Mouse (Mus musculus) R1 (cell line): ENCODE measurements around the gene Pacsin2.

Experiments
- DNase-seq: peaks from one replicate; pipeline ENCODE4 v3.0.0-alpha.2; 2018; ENCODE audit warnings: low read depth, low spot score

The Pacsin2 gene

DNA sequence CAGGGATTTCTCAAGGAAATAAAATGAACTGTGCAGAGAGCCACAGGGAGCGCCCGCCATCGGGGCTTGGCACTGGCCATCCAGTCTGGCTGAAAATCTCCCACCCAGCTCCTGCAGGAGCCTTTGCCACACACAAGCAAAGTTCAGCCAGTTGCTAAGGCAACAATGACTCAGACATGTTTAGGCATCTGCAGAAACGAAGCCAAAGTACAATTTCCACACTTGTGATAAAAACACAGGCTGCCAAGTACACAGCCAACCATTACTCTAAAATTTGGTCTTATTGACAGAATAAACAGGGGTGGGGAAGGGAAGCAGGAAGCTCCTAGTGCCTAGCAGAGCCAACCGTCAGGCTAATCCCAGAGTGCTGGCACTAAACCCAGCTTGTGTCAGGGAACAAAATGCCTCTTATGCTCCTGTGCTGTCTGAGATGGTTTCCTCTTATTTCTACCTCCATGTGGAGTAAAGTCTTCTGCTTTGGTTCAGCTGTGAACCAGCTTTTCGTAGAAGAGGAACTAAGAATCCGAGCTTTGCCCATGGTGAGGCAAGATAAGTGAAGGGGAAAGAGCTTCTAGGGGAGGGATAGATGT is 12.7 kb downstream of the Pacsin2 start:
- DNase-seq, result no peak

DNA sequence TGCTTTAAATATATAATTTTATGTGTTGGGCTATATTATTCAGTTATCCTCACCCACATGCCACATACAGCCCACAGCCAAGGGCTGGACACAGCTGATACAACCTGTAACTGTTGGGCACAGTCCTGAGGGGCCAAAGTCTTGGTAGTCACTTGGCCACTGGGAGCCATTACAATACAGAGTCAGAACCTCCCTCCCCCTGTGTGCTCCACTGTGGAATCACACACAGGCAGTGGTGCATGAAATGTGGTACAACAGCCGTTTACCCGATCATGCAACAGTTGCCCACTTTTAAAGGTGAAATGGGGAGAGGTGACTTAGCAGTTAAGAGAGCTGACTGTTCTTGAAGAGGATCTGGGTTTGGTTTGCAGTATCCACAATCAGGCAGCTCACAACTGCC is 14.4 kb downstream of the Pacsin2 start:
- no peak for DNase-seq

DNA sequence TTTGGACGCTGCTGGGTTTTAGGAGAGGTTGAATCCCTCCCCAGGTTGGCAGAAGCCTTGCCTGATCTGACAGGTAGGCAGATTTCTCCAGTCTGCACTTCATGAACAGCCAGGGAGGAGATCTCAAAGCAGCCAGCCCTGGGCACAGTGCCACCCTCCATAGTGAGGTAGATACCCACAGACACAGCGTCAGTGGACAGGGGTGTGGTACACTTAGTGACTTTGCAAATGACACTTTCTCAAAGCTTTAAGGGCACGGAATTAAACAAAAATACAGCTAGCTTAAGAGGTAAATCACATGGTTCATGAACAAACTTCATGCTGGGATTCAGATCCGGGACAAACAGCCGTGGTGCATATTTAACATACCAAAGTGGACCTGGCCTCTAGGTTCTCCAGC is 15.8 kb downstream of the Pacsin2 start:
- DNase-seq, result no peak

DNA sequence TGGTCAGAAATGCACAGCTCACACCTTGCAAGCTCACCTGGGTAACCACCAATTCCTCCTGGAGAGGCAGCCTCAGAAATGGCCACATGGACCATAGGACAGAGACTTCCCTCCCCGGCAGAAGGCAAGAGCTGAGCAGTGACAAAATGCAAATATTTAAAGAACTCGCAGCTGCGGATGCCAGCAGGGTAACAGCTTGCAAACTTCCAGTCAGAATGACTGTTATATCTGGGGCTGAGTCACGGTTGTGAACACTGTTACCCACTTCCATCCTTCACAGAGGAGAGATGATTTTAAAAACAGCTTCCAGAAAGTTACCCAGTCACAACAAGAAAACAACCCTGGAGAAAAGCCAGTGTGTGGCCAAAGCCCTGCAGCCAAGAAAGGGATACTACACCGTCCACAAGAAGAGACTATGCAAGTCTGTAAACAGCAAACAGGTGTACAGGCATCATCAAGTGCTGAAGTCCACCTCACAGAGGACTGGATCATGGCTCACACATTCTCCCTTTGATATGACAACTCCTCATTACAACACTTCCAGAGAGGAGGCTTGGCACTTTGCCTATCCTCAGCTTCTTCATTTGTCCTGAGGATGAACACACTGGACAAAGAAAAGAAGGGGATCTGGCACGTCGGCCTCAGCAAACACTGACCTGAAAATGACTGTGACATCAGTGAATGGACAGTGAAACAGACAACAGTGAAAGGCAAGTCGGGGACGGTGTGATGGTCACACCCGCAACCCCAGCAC is 16.4 kb downstream of the Pacsin2 start:
- DNase-seq, result no peak

- DNase-seq, result no peak
Measured at GRCm38 (mm10) chr15:83445908-83446307, 18.5 kb downstream of the Pacsin2 start.

DNA sequence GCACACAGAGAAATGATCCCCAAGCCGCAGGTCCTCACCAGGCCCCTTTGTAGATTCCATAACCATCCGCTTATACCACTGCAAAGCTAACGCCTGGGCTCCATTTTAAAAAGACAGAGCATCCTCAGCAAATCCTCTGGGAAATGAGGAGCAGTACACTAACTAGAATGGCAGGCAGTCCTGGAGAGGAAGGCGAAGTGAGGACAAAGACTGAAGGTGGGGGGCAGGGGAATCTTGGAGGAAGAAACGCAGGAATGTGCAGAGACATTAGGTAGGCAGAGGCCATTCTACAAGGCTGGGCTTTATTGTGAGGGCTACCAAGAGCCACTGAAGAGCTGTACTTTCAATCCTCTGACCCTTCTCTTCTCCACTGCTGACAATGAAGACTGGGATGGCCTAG is 19.0 kb downstream of the Pacsin2 start:
- peak; percentile 76 for DNase-seq

DNA sequence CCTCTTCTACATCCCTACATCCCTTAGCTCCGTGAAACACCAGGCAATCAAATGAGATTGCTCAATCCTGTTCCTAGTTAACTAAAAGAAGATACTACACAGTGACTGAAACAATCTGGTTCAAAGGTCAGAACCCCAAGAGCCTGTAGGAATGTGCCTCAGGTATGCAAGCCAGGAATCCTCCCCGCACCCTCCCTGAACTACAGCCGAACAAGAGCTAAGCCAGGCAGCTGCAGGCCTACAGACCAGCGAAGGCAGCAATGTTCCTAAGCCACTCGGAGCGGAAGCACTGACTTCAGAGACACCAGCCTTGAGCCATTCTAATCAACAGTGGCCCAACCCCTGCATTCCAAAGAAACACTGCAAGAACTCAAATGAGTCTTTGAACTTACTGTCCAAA is 20.0 kb downstream of the Pacsin2 start:
- DNase-seq, result peak; percentile 98

DNA sequence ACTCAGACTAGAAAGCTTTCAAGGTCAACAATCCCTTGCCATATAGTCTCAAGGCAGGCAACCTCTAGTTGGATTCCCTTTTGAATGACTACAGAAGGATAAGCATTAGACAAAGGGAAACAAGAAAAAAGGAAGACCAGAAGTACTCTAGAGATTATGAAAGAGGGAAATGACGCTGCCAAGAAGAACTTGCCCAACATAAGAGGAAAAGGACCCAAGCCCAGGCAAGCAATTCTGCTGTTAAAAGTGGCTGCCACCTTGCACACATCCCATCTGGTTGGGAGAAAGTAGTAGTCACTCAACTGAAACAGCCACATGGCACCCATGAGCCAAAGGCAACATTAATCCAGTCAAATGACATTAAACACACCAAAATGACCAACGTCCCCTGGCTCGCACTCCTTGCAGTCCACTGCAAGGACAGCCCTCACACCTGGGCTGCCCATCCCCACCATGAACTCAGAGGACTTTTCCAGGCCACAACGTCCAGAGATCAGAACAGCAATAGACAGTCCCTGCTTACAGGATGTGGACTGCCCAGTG is 21.8 kb downstream of the Pacsin2 start:
- no peak for DNase-seq

DNA sequence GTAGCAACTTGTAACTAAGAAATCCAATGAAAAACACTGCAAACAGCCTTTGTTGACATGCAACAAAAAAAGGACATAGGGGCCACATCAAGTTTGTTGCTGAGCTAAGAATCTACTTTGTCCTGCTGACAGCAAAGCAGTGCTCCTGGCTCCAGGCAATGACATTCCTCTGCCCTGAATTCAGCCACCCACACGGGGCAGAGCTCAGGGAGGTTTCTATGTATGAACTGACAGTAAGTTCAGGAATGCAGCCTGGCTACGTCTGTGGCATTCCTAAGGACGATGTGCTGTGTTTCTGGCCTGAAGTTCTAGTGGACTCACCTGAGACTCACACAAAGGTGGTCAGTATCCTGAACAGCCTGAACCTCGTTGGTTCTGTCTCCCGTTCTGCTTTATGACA is 23.7 kb downstream of the Pacsin2 start:
- no peak for DNase-seq

- peak; percentile 65 for DNase-seq
Measured at GRCm38 (mm10) chr15:83436541-83436940, 27.9 kb downstream of the Pacsin2 start.

DNA sequence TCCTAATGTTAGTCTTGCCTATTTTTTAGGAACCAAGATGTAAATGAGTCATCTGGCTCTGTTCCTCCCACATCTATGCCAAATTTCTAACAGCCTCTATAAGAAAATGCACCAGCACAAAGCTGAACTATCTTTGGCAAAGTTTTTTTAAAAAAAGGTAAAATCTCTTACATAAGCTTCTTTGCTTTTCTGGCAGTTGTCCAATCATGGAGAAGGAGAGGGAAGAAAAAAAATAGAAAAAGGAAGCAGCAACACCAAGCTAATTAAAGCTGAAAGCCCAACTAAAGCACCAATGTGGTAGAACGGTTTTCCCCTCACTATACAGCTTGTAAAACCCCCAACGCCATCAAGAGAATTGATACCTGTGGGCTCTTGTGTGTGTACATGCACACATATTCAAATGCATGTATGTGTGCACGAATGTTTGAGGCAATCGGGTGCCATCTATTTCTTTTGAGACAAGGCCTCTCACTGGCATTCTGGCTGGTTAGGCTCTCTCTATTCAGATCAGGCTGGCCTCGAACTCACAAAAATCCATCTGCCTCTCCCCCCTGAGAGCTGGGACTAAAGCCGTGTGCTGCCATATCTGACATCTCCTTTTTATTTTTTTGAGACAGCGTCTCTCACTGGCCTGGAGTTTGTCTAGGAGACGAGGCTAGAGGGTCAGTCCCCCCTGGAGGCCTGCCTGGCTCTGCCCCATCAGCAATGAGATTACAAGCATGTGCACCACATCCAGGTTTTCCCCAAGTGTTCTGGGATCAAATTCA is 28.9 kb downstream of the Pacsin2 start:
- DNase-seq, result no peak

DNA sequence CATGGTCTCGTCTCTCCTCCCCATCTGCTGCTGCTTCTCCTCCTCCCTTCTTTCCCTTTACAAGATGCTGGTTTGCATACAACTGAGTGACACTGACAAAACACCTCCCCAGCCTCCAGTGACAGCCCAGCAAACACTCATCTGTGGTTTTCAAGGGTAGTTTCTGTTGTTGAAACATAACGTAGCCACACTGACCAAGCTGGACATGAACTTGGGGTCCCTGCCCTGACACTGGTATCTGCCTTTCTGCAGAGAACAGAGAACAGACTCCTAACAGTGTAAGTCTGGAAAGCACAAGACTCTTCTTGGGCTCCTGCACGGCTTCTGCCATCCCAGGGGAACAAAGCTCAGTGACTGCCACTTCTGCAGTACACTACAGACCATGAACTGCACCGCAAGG is 29.7 kb downstream of the Pacsin2 start:
- DNase-seq, result no peak

DNA sequence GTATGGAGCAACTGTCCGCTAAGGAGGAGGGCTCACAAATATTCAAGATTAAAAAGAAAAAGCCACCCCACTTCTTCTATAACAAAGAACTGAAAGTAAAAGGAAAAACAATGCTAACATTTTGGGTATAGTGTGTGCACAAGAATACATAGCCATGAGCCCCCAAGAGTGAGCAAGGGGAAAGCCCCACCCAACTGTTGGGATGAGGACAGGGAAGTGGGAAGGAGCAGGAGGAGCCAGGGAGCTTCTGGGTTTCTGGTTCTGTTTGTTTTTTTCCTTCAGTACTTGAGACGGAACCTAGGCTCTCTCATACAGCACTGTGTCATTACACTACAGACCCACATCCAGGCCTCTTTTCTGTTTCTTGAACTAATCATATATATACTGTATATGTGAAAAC is 31.1 kb downstream of the Pacsin2 start:
- DNase-seq, result no peak

DNA sequence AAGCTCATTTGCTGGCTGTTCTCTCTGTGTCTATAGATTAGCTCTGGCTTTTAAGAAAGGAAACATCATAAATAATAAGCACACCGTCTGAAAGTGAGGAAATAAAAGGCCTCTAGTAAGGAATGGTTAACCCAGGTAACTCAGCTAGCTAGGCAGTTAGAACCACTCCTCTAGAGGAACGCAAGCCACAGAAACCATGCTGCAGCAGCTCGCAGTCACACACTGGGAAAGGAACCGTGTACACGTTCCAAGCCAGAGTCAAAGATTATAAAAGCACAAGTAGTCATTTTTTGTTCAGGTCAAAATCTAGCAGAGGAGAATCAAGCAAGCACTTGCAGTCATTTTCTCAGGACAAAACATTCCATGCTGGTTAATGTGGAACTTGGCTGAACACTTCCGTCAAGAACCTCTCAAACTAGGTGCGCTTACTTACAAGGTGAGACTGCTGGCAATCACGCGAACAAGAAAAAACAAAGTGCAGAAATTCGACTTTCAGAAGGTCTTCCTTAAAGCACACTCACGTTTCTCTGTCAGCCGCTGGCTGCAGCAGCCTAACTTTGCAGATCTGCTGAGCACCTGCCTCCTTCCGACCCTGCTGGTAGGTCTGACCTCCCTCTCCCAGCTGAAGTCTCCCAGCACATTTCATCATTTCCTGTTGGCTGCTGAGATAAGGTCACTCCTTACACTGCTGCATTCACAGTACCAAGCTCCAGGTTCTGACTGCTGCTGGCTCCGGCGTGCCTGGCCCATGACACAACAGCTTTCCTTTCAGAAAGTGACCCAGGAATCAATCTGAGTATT is 32.0 kb downstream of the Pacsin2 start:
- DNase-seq, result peak; percentile 60

GRCm38 (mm10) chr15:83430986-83431763 is 33.2 kb downstream of the Pacsin2 start:
- DNase-seq, result no peak

DNA sequence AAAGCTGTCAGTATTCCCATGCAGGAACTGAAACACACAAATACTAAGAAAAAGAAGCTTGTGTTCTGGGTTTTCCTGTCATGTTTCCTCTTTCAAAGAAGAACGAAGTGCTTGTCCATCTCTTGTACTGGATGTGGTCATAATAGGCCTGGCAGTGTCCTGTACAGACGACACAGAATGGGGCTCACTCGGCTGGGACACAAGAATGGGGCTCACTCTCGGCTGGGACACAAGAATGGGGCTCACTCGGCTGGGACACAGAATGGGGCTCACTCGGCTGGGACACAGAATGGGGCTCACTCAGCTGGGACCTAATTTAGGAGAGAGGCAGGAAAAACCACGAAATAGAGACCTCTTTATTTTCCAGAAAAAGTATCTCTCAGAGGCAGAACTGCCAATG is 34.0 kb downstream of the Pacsin2 start:
- DNase-seq, result no peak

DNA sequence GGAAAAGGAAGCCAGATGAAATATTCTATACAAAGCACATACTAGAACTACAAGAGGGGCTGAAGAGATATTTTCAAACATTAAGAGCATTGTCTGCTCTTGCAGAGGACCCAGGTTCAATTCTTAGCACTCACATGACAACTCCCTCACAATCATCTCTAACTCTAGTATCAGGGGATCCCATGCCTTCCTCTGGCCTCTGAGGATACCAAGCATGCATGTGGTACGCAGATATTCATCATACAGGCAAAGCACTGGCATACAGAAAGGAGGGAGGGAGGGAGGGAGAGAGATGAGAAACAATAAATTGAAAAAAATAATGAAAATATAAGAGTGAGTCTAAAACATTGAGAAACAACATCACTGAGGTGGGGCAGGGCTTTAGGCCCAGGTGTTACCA is 35.8 kb downstream of the Pacsin2 start:
- no peak for DNase-seq

- peak; percentile 51 for DNase-seq
Measured at GRCm38 (mm10) chr15:83427294-83428163, 36.9 kb downstream of the Pacsin2 start.

- no peak for DNase-seq
Measured at GRCm38 (mm10) chr15:83425794-83426193, 38.6 kb downstream of the Pacsin2 start.

GRCm38 (mm10) chr15:83425277-83425676 is 39.1 kb downstream of the Pacsin2 start:
- DNase-seq, result no peak
